Mouse (Mus musculus): ENCODE results near the gene Zc3hav1. TPM values are rescaled to one million over a fixed set of nuclear protein-coding genes. Genes with fewer than 3 reads are reported as not detected.
"Not testable (repeated sequence)": the region's sequence is repeated elsewhere in the genome, so short reads cannot be mapped to it uniquely, and the experiment has no call there.

Gene Zc3hav1
- polyA plus RNA-seq, 1 experiment from 2014 or later, result 95.7 TPM

DNA sequence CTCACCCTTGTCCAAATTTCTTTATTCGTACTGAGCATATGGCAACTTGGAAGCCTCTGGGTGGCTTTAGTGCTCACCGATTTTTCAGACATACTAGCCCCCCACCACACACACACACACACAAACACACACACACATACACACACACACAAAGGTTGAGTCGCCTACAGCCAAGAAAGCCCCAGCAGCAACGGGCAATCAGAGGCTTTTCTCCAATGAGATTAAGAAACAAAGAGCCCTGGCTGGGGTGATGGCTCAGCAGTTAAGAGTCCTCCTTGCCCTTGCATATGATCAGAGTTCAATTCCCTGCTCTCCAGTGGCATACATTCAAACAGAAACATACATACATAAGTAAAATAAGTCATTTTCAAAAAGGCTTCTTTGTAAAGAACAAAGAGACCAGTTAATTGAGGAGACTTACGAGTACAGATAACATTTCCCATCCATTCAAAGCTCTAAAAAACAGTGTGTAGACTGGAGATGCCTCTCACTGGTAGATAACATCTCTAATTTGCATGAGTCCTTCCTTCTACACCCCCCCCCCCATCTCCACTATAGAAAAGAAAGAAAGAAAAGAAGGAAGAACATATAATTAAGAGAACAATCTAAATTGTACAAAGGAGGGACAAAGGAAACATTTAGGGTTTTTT lies 3.3 kb upstream of the Zc3hav1 start:
- Histone ChIP-seq H3K36me3 (ENCODE audit: inconsistent target) (no peaks in the 10 kb centered on the region), H3K4me3 (ENCODE audit: inconsistent target) (no peak overlapping the region), H3K27ac (no peak overlapping the region), H3K79me2 (ENCODE audit: inconsistent target) (peaks cover 28% of the 10 kb centered on the region)
- 94% methylated on average over 5 of the region's 5 CpGs for WGBS (ENCODE audit: missing documents)

DNA sequence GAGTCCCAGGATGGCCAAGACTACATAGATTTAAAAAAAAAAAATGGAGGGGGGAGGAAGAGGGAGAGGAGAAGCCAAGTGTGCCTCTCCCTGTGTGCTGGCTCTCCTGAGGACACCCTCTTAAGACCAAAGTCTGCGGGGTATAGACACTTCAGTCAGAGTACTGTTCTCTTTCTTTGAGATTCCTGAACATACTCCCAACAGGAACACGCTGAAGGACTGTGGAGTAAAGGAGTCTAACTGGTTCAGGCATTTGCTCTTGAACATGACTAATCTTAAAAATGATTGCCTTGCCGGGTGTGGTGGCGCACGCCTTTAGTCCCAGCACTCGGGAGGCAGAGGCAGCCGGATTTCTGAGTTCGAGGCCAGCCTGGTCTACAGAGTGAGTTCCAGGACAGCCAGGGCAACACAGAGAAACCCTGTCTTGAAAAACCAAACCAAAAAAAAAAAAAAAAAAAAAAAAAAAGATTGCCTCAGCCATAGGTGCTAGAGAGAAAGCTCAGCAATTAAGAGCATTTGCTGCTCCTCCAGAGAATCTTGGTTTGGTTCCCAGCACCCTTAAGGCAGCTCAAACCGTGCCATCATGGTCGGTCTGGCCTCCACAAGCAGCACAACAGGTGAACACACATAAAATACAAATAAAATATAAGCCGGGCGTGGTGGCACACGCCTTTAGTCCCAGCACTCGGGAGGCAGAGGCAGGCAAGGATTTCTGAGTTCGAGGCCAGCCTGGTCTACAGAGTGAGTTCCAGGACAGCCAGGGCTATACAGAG lies 2.4 kb upstream of the Zc3hav1 start:
- not testable (repeated sequence) for H3K36me3 ChIP-seq (ENCODE audit: inconsistent target); H3K27ac ChIP-seq; H3K4me3 ChIP-seq (ENCODE audit: inconsistent target)
- H3K79me2 ChIP-seq (ENCODE audit: inconsistent target), result peaks cover 37% of the 10 kb centered on the region
- 91% methylated on average over 13 of the region's 15 CpGs for WGBS (ENCODE audit: missing documents)

DNA sequence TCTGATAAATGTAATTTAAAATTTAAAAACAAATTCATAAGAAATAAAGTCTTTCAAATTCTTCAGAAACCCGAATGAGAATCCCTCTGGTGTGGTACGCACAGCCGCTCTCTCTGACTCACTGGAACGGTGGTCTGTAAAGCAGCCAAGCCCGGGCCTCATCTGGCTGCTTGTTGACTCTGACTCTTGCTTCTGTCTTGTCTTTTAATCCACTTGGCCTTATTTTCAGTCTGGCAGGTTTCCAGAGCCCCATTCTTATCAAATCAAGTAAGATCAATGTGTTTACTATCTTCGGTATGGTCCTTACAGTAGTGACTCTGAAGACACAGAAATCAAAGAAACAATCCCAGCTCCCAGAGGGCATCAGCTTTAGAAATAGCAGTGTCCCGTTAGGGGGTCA lies 1.5 kb upstream of the Zc3hav1 start:
- Histone ChIP-seq H3K79me2 (ENCODE audit: inconsistent target) (peaks cover 47% of the 10 kb centered on the region), H3K4me3 (ENCODE audit: inconsistent target) (no peak overlapping the region), H3K27ac (no peak overlapping the region), H3K36me3 (ENCODE audit: inconsistent target) (no peaks in the 10 kb centered on the region)
- WGBS (ENCODE audit: missing documents), result 82% methylated on average over 7 of the region's 7 CpGs

DNA sequence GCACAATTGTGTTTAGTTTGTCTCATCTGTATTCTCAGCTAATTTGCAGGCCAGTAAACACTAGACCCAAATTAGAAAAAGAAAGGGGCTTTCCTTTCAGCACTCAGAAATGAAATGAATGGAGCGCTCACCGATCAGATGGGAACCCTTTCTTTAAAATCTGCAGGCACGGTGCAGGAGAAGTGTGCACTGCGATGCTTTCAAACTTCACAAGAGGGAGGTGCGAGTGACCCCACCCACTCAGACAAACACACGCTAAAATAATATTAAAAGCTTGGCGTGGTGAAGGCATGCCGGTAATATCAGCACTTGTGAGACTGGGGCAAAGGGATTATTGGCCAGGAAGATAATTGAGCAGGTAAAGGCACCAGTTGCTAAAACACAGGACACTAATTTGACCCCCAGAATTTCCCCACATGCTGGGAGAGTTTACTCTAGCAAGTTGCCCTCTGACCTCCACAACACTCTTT lies 986 bp upstream of the Zc3hav1 start:
- H3K79me2 ChIP-seq (ENCODE audit: inconsistent target), result peaks cover 51% of the 10 kb centered on the region
- H3K4me3 ChIP-seq (ENCODE audit: inconsistent target), result peak overlapping the region; percentile 91
- WGBS (ENCODE audit: missing documents), result 11% methylated on average over 6 of the region's 8 CpGs
- peak overlapping the region; percentile 97 for H3K27ac ChIP-seq
- peaks cover under 1% of the 10 kb centered on the region; the same call in 1 of the 2 replicates for H3K36me3 ChIP-seq (ENCODE audit: inconsistent target)

DNA sequence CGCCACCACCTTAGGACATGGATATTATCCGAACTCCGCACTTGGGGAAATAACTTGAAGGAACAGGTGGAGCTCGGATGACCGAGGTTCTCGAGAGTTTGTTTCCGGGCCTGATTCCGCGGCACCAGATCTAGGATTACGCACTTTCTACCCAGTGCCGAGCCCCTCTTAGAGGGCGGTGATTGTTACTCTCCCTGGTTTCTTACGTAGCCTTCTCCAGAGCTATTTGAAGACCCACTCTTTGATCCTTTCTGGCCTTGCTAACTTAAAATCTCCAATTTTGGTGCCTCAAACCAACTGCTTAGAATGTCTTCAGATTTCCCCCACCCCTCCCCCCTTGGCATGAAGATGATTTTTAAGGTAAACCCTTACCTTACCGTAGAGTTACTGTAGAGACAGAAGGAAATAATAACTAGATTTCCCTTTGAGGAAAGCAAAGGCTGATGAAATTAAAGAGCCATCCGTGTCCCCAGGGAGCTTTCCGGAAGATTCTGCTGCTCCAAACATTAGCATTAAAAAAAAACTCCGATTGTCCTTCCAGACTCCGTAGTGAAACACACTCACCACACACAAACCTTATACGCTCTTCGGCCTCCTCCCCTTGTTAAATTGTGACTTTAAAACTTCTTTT lies 435 bp upstream of the Zc3hav1 start:
- H3K36me3 ChIP-seq (ENCODE audit: inconsistent target), result peaks cover 6% of the 10 kb centered on the region; the same call in 1 of the 2 replicates
- WGBS (ENCODE audit: missing documents), result 4% methylated on average over 20 of the region's 20 CpGs
- H3K79me2 ChIP-seq (ENCODE audit: inconsistent target), result peaks cover 57% of the 10 kb centered on the region
- H3K4me3 ChIP-seq (ENCODE audit: inconsistent target), result peak overlapping the region; percentile 91
- peak overlapping the region; percentile 97 for H3K27ac ChIP-seq

DNA sequence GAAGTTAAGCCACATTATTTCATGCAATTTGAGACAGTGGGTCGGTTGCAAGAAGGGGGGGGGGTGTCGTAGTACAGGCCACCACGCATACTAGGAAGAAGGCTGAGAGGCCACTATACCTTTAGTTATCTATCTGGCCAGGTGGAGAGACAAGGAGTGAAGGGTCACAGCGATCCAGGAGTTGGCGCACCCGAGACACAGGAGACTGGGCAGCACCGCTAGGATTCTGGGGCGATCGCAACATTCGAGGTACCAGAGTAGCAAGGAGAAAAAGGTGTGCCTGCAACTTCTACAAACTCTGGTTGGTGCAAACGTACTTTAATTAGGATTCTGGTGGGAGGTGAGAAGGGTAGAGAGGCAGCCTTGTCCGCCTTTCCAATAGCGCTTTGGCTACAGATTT lies 1.2 kb downstream of the Zc3hav1 start:
- Histone ChIP-seq H3K4me3 (ENCODE audit: inconsistent target) (peak overlapping the region; percentile 91), H3K27ac (peak overlapping the region; percentile 97), H3K79me2 (ENCODE audit: inconsistent target) (peaks cover 73% of the 10 kb centered on the region), H3K36me3 (ENCODE audit: inconsistent target) (peaks cover 10% of the 10 kb centered on the region; the same call in 1 of the 2 replicates)
- WGBS (ENCODE audit: missing documents), result 5% methylated on average over 13 of the region's 13 CpGs

DNA sequence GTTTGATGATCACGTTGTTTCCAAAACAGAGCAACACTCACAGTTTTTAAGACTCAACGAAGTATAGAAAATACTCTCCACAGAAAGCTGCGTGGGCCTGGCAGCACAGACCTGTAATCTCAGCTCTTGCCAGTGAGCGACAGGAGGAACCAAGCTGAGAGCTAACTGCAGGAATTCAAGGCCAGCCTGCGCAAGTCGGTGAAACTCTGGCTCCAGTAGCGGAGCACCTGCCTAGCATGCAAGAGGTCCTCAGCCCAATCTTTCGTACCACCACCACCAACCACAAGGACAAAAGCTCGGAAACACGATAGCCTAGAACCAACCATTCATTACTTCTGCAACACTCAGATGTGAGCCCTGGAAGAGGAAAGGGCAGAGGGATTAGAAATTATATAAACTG lies 2.0 kb downstream of the Zc3hav1 start:
- Histone ChIP-seq H3K4me3 (ENCODE audit: inconsistent target) (peak overlapping the region; percentile 91), H3K79me2 (ENCODE audit: inconsistent target) (peaks cover 81% of the 10 kb centered on the region), H3K36me3 (ENCODE audit: inconsistent target) (peaks cover 16% of the 10 kb centered on the region; the same call in 1 of the 2 replicates), H3K27ac (peak overlapping the region; percentile 97)
- WGBS (ENCODE audit: missing documents), result 3% methylated on average over 10 of the region's 10 CpGs

DNA sequence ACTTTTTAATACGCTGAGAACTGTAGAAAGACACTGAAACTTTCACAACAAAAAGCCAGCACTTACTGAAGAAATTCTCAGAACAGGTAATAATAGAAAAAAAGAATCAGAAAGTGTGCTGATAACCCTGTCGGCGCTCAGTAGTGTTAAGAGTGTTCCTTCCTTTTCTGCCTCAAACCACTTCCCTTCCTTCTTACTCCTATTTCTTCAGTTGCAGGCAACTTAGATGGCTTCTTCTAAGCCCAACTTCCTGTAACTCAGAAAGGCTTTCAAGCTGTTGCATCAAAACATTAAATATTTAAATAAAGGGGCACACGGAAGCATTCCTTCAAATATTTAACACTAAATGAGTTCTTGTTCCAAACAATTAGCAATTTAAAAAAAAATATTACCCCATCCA lies 2.5 kb downstream of the Zc3hav1 start:
- Histone ChIP-seq H3K36me3 (ENCODE audit: inconsistent target) (peaks cover 16% of the 10 kb centered on the region; the same call in 1 of the 2 replicates), H3K27ac (peak overlapping the region; percentile 97), H3K4me3 (ENCODE audit: inconsistent target) (peak overlapping the region; percentile 91), H3K79me2 (ENCODE audit: inconsistent target) (peaks cover 86% of the 10 kb centered on the region)
- WGBS (ENCODE audit: missing documents), result 6% methylated on average over 4 of the region's 4 CpGs

DNA sequence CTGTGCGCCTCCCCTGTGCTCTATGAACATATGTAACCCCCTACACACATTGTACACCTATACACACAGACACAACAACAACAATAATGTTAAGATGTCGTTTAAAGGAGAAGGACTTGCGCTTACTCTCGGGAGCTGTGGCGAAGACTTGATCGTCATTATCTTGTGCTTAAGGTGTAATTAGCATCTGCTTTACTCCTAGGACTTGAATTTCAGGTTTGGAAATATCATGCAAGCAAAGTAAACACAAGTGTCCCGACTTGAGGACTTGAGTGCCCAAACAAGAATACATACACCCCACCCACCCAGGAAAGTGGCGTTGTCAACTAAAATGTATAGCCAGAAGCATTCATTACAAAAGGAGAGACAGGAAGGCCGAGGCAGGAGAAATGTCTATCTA lies 4.6 kb downstream of the Zc3hav1 start:
- 88% methylated on average over 9 of the region's 9 CpGs for WGBS (ENCODE audit: missing documents)
- Histone ChIP-seq H3K27ac (no peak overlapping the region), H3K4me3 (ENCODE audit: inconsistent target) (no peak overlapping the region), H3K36me3 (ENCODE audit: inconsistent target) (peaks cover 16% of the 10 kb centered on the region; the same call in 1 of the 2 replicates), H3K79me2 (ENCODE audit: inconsistent target) (peaks cover 93% of the 10 kb centered on the region)

DNA sequence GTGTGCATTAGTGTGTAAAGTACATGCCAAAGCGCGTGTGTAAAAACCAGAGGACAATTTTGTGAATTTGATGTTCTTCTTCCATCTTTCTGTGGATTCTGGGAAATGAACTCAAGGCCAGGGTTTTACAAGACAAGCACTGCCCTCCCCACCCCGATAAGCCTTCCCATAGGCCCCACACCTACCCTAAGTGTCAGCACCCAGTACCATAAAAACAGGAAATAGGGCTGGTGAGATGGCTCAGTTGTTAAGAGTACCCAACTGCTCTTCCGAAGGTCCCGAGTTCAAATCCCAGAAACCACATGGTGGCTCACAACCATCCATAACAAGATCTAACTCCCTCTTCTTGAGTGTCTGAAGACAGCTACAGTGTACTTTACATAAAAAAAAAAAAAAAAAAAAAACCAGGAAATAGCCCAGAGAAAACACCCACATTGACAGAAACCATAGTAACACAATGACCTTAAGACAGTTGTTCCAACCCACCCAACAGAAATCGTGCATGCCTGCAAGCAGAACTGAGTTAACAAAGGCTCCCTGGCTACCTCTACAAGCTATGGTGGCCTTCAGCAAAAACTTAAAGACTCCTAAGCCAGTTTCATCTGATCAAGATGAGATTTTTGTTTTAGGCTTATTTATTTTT lies 5.5 kb downstream of the Zc3hav1 start:
- Histone ChIP-seq H3K36me3 (ENCODE audit: inconsistent target) (peaks cover 21% of the 10 kb centered on the region; the same call in 1 of the 2 replicates), H3K4me3 (ENCODE audit: inconsistent target) (no peak overlapping the region), H3K79me2 (ENCODE audit: inconsistent target) (peaks cover 100% of the 10 kb centered on the region), H3K27ac (no peak overlapping the region)
- 86% methylated on average over 6 of the region's 6 CpGs for WGBS (ENCODE audit: missing documents)

DNA sequence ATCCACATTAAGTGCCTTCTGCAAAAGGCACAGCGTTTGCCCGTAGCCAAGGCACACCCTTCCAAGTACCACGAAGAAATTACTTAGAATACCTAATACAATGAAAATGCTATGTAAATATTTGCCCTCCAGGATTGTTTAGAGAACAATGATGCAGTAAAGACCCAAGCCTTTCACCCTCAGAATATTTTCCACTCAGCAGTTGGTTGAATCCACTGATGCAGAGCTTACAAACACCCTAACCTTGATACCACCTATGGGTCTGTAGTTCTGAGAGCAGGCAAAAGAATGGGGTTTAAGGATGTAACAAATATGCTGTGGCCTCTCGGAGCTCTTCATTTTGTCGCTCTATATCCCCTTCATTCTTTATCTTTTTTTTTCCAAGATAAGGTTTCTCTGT lies 6.5 kb downstream of the Zc3hav1 start:
- Histone ChIP-seq H3K79me2 (ENCODE audit: inconsistent target) (peaks cover 100% of the 10 kb centered on the region), H3K4me3 (ENCODE audit: inconsistent target) (no peak overlapping the region), H3K36me3 (ENCODE audit: inconsistent target) (peaks cover 21% of the 10 kb centered on the region; the same call in 1 of the 2 replicates), H3K27ac (no peak overlapping the region)
- 93% methylated on average over 5 of the region's 5 CpGs for WGBS (ENCODE audit: missing documents)

DNA sequence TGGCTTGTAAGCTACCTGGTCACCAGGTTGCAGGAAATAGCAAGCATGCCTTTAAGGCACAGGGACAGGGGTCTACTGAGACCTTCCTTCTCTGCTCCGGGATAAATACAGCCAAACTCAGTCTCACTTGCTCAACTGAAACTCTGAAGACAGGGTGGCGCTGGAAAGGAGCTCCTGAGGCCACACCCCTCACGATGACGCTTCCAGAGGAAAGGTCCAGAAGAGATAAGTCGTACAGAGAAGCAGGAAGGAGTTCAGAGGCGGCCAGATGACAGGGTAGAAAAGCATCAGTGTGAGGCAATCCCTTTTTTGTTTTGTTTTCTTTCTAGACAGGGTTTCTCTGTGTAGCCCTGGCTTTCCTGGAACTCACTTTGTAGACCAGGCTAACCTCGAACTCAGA lies 8.6 kb downstream of the Zc3hav1 start:
- Histone ChIP-seq H3K79me2 (ENCODE audit: inconsistent target) (peaks cover 100% of the 10 kb centered on the region), H3K36me3 (ENCODE audit: inconsistent target) (peaks cover 23% of the 10 kb centered on the region; the same call in 1 of the 2 replicates), H3K4me3 (ENCODE audit: inconsistent target) (no peak overlapping the region), H3K27ac (no peak overlapping the region)
- 31% methylated on average over 7 of the region's 7 CpGs for WGBS (ENCODE audit: missing documents)

DNA sequence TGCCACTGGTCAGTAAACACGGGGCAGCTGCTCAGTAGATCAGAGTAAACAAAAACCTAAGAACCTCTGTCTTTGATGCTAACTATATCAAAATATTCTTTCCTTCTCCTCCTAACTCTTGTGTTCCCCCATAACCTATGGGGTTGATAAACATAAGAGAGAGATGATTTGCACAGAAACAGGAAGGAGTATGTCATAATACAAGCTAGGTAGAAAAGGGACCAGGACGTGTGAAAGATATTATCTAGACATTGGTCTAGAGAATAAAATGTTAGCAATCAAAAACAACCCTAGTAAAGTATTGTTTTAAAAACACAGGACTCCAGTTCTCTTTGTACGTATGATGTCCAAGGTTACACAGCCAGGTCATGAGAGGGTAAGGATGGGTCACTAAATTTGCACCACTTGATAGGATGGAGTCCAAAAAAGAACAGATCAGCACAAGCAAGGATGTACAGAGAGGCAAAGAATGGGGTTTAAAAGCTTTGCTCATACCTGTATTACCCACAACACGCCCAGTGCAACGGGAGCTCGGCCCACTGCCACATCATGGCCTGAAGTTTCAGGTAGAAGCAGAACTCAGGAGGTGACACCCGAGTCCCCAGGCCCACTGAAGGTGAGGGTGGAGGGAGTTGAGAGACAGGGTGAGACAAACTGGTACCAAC lies 10.3 kb downstream of the Zc3hav1 start:
- no peak overlapping the region for H3K27ac ChIP-seq
- 74% methylated on average over 7 of the region's 7 CpGs for WGBS (ENCODE audit: missing documents)
- H3K4me3 ChIP-seq (ENCODE audit: inconsistent target), result no peak overlapping the region
- H3K36me3 ChIP-seq (ENCODE audit: inconsistent target), result peaks cover 29% of the 10 kb centered on the region
- H3K79me2 ChIP-seq (ENCODE audit: inconsistent target), result peaks cover 100% of the 10 kb centered on the region

DNA sequence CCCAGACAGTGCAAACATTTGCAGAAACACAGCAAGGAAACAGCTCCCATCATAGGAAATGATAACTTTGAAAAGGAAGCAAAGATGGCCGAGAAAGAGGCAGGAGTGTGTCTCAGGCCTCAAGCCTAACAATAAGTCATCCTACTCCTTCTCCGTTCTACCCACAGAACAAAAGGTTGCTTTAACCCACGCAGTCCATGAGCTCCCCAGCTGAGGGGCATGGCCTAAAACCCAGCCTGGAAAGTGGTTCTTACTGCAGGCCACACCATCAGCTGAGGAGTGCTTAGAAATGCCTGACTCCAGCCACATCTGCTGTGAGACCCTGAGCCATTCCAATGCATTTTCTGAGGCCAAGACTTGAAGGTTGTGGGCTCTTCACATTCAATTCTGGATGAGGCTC lies 10.8 kb downstream of the Zc3hav1 start:
- 48% methylated on average over 3 of the region's 3 CpGs for WGBS (ENCODE audit: missing documents)
- H3K79me2 ChIP-seq (ENCODE audit: inconsistent target), result peaks cover 100% of the 10 kb centered on the region
- peaks cover 35% of the 10 kb centered on the region for H3K36me3 ChIP-seq (ENCODE audit: inconsistent target)
- no peak overlapping the region for H3K4me3 ChIP-seq (ENCODE audit: inconsistent target)
- no peak overlapping the region for H3K27ac ChIP-seq

All from macrophage (primary cell).